Mouse (Mus musculus): Measurements from ENCODE around the gene Olfr231. TPM values are rescaled to one million over a fixed set of nuclear protein-coding genes. Genes with fewer than 3 reads are reported as not detected.

Olfr231 gene
- not detected in 2 replicates for polyA plus RNA-seq (2016; fragmentation: Nextera tagmentation; extraction: Ambion mirVana)

- H3K36me3 ChIP-seq = no peaks in the 10 kb centered on the region
- H3K4me2 ChIP-seq (replicated peaks) = no peak within 1 kb of the TSS
- H3K9ac ChIP-seq = no peak within 1 kb of the TSS
- no peaks in the 10 kb centered on the region for H3K9me3 ChIP-seq (replicated peaks)
- 46% methylated on average over 2 of the region's 2 CpGs for WGBS
- no peak within 1 kb of the TSS for H3K4me3 ChIP-seq
- H3K27ac ChIP-seq = no peak within 1 kb of the TSS
- no peaks in the 10 kb centered on the region for H3K4me1 ChIP-seq
- no peaks in the 10 kb centered on the region for H3K27me3 ChIP-seq
- ATAC-seq (ENCODE audit: low FRiP score) = no peak
Observed at GRCm38 (mm10) chr1:174121062-174121461, at the start of gene Olfr231. Gene Olfr231, minus strand, starts transcription at chr1:174121162.

- no peaks in the 10 kb centered on the region for H3K27me3 ChIP-seq
- no peak overlapping the region for H3K4me2 ChIP-seq (replicated peaks)
- H3K27ac ChIP-seq = no peak overlapping the region
- no peaks in the 10 kb centered on the region for H3K36me3 ChIP-seq
- no peak for ATAC-seq (ENCODE audit: low FRiP score)
- no peak overlapping the region for H3K4me3 ChIP-seq
- H3K9me3 ChIP-seq (replicated peaks) = no peaks in the 10 kb centered on the region
- H3K4me1 ChIP-seq = no peaks in the 10 kb centered on the region
- no peak overlapping the region for H3K9ac ChIP-seq
Observed at GRCm38 (mm10) chr1:174169024-174169423, 48.1 kb upstream of the Olfr231 start.

- Histone ChIP-seq H3K4me2 (replicated peaks) (no peak overlapping the region), H3K4me1 (no peaks in the 10 kb centered on the region), H3K9ac (no peak overlapping the region), H3K9me3 (replicated peaks) (no peaks in the 10 kb centered on the region), H3K36me3 (no peaks in the 10 kb centered on the region), H3K27ac (no peak overlapping the region), H3K27me3 (no peaks in the 10 kb centered on the region), H3K4me3 (no peak overlapping the region)
- WGBS = 94% methylated on average over 10 of the region's 10 CpGs
- ATAC-seq (ENCODE audit: low FRiP score) = no peak
Observed at GRCm38 (mm10) chr1:174159095-174159494, 38.1 kb upstream of the Olfr231 start.

- no peak overlapping the region for H3K9ac ChIP-seq
- no peak overlapping the region for H3K4me2 ChIP-seq (replicated peaks)
- no peaks in the 10 kb centered on the region for H3K9me3 ChIP-seq (replicated peaks)
- no peak for ATAC-seq (ENCODE audit: low FRiP score)
- no peaks in the 10 kb centered on the region for H3K4me1 ChIP-seq
- 85% methylated on average over 1 of the region's 1 CpGs for WGBS
- H3K27ac ChIP-seq = no peak overlapping the region
- H3K4me3 ChIP-seq = no peak overlapping the region
- no peaks in the 10 kb centered on the region for H3K36me3 ChIP-seq
- no peaks in the 10 kb centered on the region for H3K27me3 ChIP-seq
Observed at GRCm38 (mm10) chr1:174158512-174158911, 37.5 kb upstream of the Olfr231 start.

GRCm38 (mm10) chr1:174157622-174158021, 36.7 kb upstream of the Olfr231 start:
- no peak overlapping the region for H3K27ac ChIP-seq
- H3K4me3 ChIP-seq = no peak overlapping the region
- H3K4me2 ChIP-seq (replicated peaks) = no peak overlapping the region
- H3K4me1 ChIP-seq = no peaks in the 10 kb centered on the region
- H3K9ac ChIP-seq = no peak overlapping the region
- no peak for ATAC-seq (ENCODE audit: low FRiP score)
- no peaks in the 10 kb centered on the region for H3K27me3 ChIP-seq
- H3K36me3 ChIP-seq = no peaks in the 10 kb centered on the region
- WGBS = 90% methylated on average over 3 of the region's 3 CpGs
- H3K9me3 ChIP-seq (replicated peaks) = no peaks in the 10 kb centered on the region

- Histone ChIP-seq H3K9me3 (replicated peaks) (no peaks in the 10 kb centered on the region), H3K9ac (no peak within 1 kb of the TSS), H3K36me3 (no peaks in the 10 kb centered on the region), H3K4me3 (no peak within 1 kb of the TSS), H3K27me3 (no peaks in the 10 kb centered on the region), H3K4me1 (no peaks in the 10 kb centered on the region), H3K27ac (no peak within 1 kb of the TSS), H3K4me2 (replicated peaks) (no peak within 1 kb of the TSS)
- no peak for ATAC-seq (ENCODE audit: low FRiP score)
- 88% methylated on average over 1 of the region's 1 CpGs for WGBS
Observed at GRCm38 (mm10) chr1:174155333-174155732, 34.4 kb upstream of the Olfr231 start, which contains the start of gene Olfr420. Gene Olfr420, plus strand, starts transcription at chr1:174155633.

GRCm38 (mm10) chr1:174149289-174149688, 28.3 kb upstream of the Olfr231 start:
- 72% methylated on average over 2 of the region's 2 CpGs for WGBS
- H3K36me3 ChIP-seq = no peaks in the 10 kb centered on the region
- H3K27ac ChIP-seq = no peak overlapping the region

GRCm38 (mm10) chr1:174146696-174147095, 25.7 kb upstream of the Olfr231 start:
- no peaks in the 10 kb centered on the region for H3K36me3 ChIP-seq
- ATAC-seq (ENCODE audit: low FRiP score) = no peak
- no peak overlapping the region for H3K4me2 ChIP-seq (replicated peaks)
- H3K27me3 ChIP-seq = no peaks in the 10 kb centered on the region
- no peak overlapping the region for H3K4me3 ChIP-seq
- 88% methylated on average over 1 of the region's 1 CpGs for WGBS
- no peak overlapping the region for H3K9ac ChIP-seq
- H3K4me1 ChIP-seq = no peaks in the 10 kb centered on the region
- H3K27ac ChIP-seq = no peak overlapping the region
- H3K9me3 ChIP-seq (replicated peaks) = no peaks in the 10 kb centered on the region

More at GRCm38 (mm10) chr1:174149289-174149688, 28.3 kb upstream of the Olfr231 start:
- Histone ChIP-seq H3K4me3 (no peak overlapping the region), H3K4me2 (replicated peaks) (no peak overlapping the region), H3K9ac (no peak overlapping the region), H3K9me3 (replicated peaks) (no peaks in the 10 kb centered on the region), H3K27me3 (no peaks in the 10 kb centered on the region), H3K4me1 (no peaks in the 10 kb centered on the region)
- ATAC-seq (ENCODE audit: low FRiP score) = no peak

GRCm38 (mm10) chr1:174141384-174141783, 20.4 kb upstream of the Olfr231 start:
- H3K4me3 ChIP-seq = no peak overlapping the region
- ATAC-seq (ENCODE audit: low FRiP score) = no peak
- no peak overlapping the region for H3K4me2 ChIP-seq (replicated peaks)
- no peaks in the 10 kb centered on the region for H3K9me3 ChIP-seq (replicated peaks)
- H3K4me1 ChIP-seq = no peaks in the 10 kb centered on the region
- no peaks in the 10 kb centered on the region for H3K36me3 ChIP-seq
- WGBS = 80% methylated on average over 2 of the region's 2 CpGs
- no peak overlapping the region for H3K9ac ChIP-seq
- no peaks in the 10 kb centered on the region for H3K27me3 ChIP-seq
- no peak overlapping the region for H3K27ac ChIP-seq

- Histone ChIP-seq H3K9ac (no peak overlapping the region), H3K9me3 (replicated peaks) (no peaks in the 10 kb centered on the region), H3K36me3 (no peaks in the 10 kb centered on the region), H3K27me3 (no peaks in the 10 kb centered on the region), H3K27ac (no peak overlapping the region), H3K4me1 (no peaks in the 10 kb centered on the region), H3K4me3 (no peak overlapping the region), H3K4me2 (replicated peaks) (no peak overlapping the region)
- whole genome bisulfite sequencing = 76% methylated on average over 3 of the region's 3 CpGs
- ATAC-seq (ENCODE audit: low FRiP score) = no peak
Observed at GRCm38 (mm10) chr1:174131999-174132398, 11.0 kb upstream of the Olfr231 start.

GRCm38 (mm10) chr1:174131217-174131616, 10.3 kb upstream of the Olfr231 start, which contains the start of gene Olfr424:
Gene Olfr424, plus strand, starts transcription at chr1:174131517.
- Histone ChIP-seq H3K9me3 (replicated peaks) (no peaks in the 10 kb centered on the region), H3K27me3 (no peaks in the 10 kb centered on the region), H3K27ac (no peak within 1 kb of the TSS), H3K36me3 (no peaks in the 10 kb centered on the region), H3K9ac (no peak within 1 kb of the TSS), H3K4me1 (no peaks in the 10 kb centered on the region), H3K4me2 (replicated peaks) (no peak within 1 kb of the TSS), H3K4me3 (no peak within 1 kb of the TSS)
- ATAC-seq (ENCODE audit: low FRiP score) = no peak
- 85% methylated on average over 3 of the region's 3 CpGs for WGBS

GRCm38 (mm10) chr1:174103735-174104134, 17.2 kb downstream of the Olfr231 start:
- Histone ChIP-seq H3K4me3 (no peak overlapping the region), H3K27me3 (no peaks in the 10 kb centered on the region), H3K4me2 (replicated peaks) (no peak overlapping the region), H3K9me3 (replicated peaks) (no peaks in the 10 kb centered on the region), H3K27ac (no peak overlapping the region), H3K9ac (no peak overlapping the region), H3K36me3 (no peaks in the 10 kb centered on the region), H3K4me1 (no peaks in the 10 kb centered on the region)
- WGBS = 54% methylated on average over 2 of the region's 2 CpGs
- ATAC-seq (ENCODE audit: low FRiP score) = no peak

GRCm38 (mm10) chr1:174096591-174096990, 24.4 kb downstream of the Olfr231 start, which contains the start of gene Olfr427:
Gene Olfr427, plus strand, starts transcription at chr1:174096891.
- Histone ChIP-seq H3K27me3 (no peaks in the 10 kb centered on the region), H3K4me3 (no peak within 1 kb of the TSS), H3K27ac (no peak within 1 kb of the TSS), H3K4me1 (no peaks in the 10 kb centered on the region), H3K4me2 (replicated peaks) (no peak within 1 kb of the TSS), H3K9me3 (replicated peaks) (no peaks in the 10 kb centered on the region), H3K9ac (no peak within 1 kb of the TSS), H3K36me3 (no peaks in the 10 kb centered on the region)
- WGBS = 87% methylated on average over 1 of the region's 1 CpGs
- no peak for ATAC-seq (ENCODE audit: low FRiP score)

All from hindbrain, embryonic 12.5 days (tissue).